Mouse (Mus musculus) forebrain, postnatal 0 days (tissue): ENCODE measurements around the gene Aspscr1. TPM values are rescaled to one million over a fixed set of nuclear protein-coding genes. Genes with fewer than 3 reads are reported as not detected.

ENCODE experiments used
- ATAC-seq: fragments of 200-750 bp; cut with Nextera tagmentation; 2 replicates; pipeline ENCODE4 v1.8.0; 2017; ENCODE audit warnings: mild to moderate bottlenecking, moderate library complexity
- DNase-seq: peaks from one replicate; pipeline ENCODE4 v3.0.0-alpha.2; 2015
- H3K27ac ChIP-seq: fragments of 300-500 bp; sonication (generic); 2 replicates; pipeline ENCODE4 v1.5.1; 2014; ENCODE audit warnings: low read depth, mild to moderate bottlenecking, antibody characterized with exemption, low read length, moderate library complexity, mixed read lengths
- H3K27me3 ChIP-seq: fragments of 300-500 bp; sonication (generic); 2 replicates; pipeline ENCODE4 v1.6.1; 2014; ENCODE audit warnings: mild to moderate bottlenecking, low read length, mixed read lengths; ENCODE audit not compliant: insufficient read depth
- H3K36me3 ChIP-seq: fragments of 300-500 bp; sonication (generic); 2 replicates; pipeline ENCODE4 v1.6.1; 2014; ENCODE audit warnings: mild to moderate bottlenecking, moderate library complexity; ENCODE audit not compliant: insufficient read depth
- H3K4me1 ChIP-seq: fragments of 300-500 bp; sonication (generic); 2 replicates; pipeline ENCODE4 v1.6.1; 2014; ENCODE audit warnings: antibody characterized with exemption; ENCODE audit not compliant: insufficient read depth
- H3K4me2 ChIP-seq: fragments of 300-500 bp; sonication (generic); 2 replicates; pipeline ENCODE4 v1.6.1; 2014; ENCODE audit warnings: low read depth, mild to moderate bottlenecking, moderate library complexity
- H3K4me3 ChIP-seq: fragments of 300-500 bp; sonication (generic); 2 replicates; pipeline ENCODE4 v1.5.1; 2014; ENCODE audit warnings: low read depth, low read length, mixed read lengths
- H3K9ac ChIP-seq: fragments of 300-500 bp; sonication (generic); 2 replicates; pipeline ENCODE4 v1.6.1; 2014; ENCODE audit warnings: mild to moderate bottlenecking
- H3K9me3 ChIP-seq: fragments of 300-500 bp; sonication (generic); 2 replicates; pipeline ENCODE4 v1.6.1; 2016; ENCODE audit warnings: low read length
- CTCF ChIP-seq: sonication (generic); IDR thresholded peaks from 2 replicates; pipeline ENCODE4 v1.5.1; 2016; ENCODE audit warnings: antibody characterized with exemption, control low read depth, low read depth
- WGBS: fragments of 180-500 bp; shearing (Covaris S2); extraction: QIAGEN DNeasy Blood & Tissue Kit; methylation state at CpG from one replicate; pipeline ENCODE4 v1.1.7; 2014; 5-methylcytosine and 5-hydroxymethylcytosine counted together
- polyA plus RNA-seq: library from polyadenylated mRNA; unstranded; fragments of >200 nt; fragmentation: Nextera tagmentation; extraction: Ambion mirVana; gene quantifications from 2 replicates; pipeline ENCODE4 v1.2.1, GENCODE M21; 2015
- total RNA-seq: library from RNA; depleted of rRNA; stranded (reverse); fragments of >200 nt; gene quantifications from 2 replicates; pipeline ENCODE4 v1.2.3, GENCODE M21; 2014

The Aspscr1 gene
- total and polyA plus RNA-seq, 2 experiments from 2014 or later = 102 to 137 TPM

- Histone ChIP-seq H3K27me3 (no peaks in the 10 kb centered on the region), H3K36me3 (peaks cover 31% of the 10 kb centered on the region), H3K4me3 (no peak overlapping the region), H3K9ac (no peak overlapping the region), H3K4me1 (peaks cover 6% of the 10 kb centered on the region; the same call in 1 of the 2 replicates), H3K4me2 (no peak overlapping the region), H3K27ac (no peak overlapping the region), H3K9me3 (no peaks in the 10 kb centered on the region)
- no peak for TF ChIP-seq CTCF
- WGBS = 57% methylated on average over 5 of the region's 5 CpGs
- DNase-seq (no peak), ATAC-seq (no peak)
These were observed 35.2 kb downstream of the Aspscr1 start for GRCm38 (mm10) chr11:120707969-120708368.

- ATAC-seq (no peak), DNase-seq (no peak)
- Histone ChIP-seq H3K27me3 (no peaks in the 10 kb centered on the region), H3K4me3 (no peak overlapping the region), H3K36me3 (peaks cover 22% of the 10 kb centered on the region), H3K9me3 (no peaks in the 10 kb centered on the region), H3K4me1 (peaks cover 12% of the 10 kb centered on the region; the same call in 1 of the 2 replicates), H3K4me2 (no peak overlapping the region), H3K9ac (no peak overlapping the region), H3K27ac (no peak overlapping the region)
- WGBS = 64% methylated on average over 2 of the region's 2 CpGs
- TF ChIP-seq CTCF = no peak
These were observed 36.8 kb downstream of the Aspscr1 start for GRCm38 (mm10) chr11:120709551-120709950.

GRCm38 (mm10) chr11:120710672-120711071 is 37.9 kb downstream of the Aspscr1 start:
- Histone ChIP-seq H3K36me3 (peaks cover 27% of the 10 kb centered on the region), H3K9me3 (no peaks in the 10 kb centered on the region), H3K4me3 (no peak overlapping the region), H3K27ac (no peak overlapping the region), H3K27me3 (no peaks in the 10 kb centered on the region), H3K9ac (no peak overlapping the region), H3K4me1 (peaks cover 16% of the 10 kb centered on the region; the same call in 1 of the 2 replicates), H3K4me2 (no peak overlapping the region)
- DNase-seq (no peak), ATAC-seq (no peak)
- 86% methylated on average over 5 of the region's 5 CpGs for WGBS
- TF ChIP-seq CTCF = no peak

GRCm38 (mm10) chr11:120711980-120712604 is 39.3 kb downstream of the Aspscr1 start:
- Histone ChIP-seq H3K9me3 (no peaks in the 10 kb centered on the region), H3K36me3 (peaks cover 36% of the 10 kb centered on the region), H3K27me3 (no peaks in the 10 kb centered on the region), H3K4me3 (no peak overlapping the region), H3K27ac (no peak overlapping the region), H3K9ac (no peak overlapping the region), H3K4me1 (peaks cover 16% of the 10 kb centered on the region; the same call in 1 of the 2 replicates), H3K4me2 (no peak overlapping the region)
- DNase-seq (no peak), ATAC-seq (no peak)
- 65% methylated on average over 8 of the region's 8 CpGs for WGBS
- TF ChIP-seq CTCF = no peak

- DNase-seq (peak; percentile 58), ATAC-seq (peak; percentile 17; the same call in 1 of the 2 replicates)
- peak overlapping the region; percentile 45 for H3K9ac ChIP-seq
- H3K36me3 ChIP-seq = peaks cover 44% of the 10 kb centered on the region
- H3K27ac ChIP-seq = peak overlapping the region; percentile 51
- peaks cover 16% of the 10 kb centered on the region; the same call in 1 of the 2 replicates for H3K4me1 ChIP-seq
- H3K9me3 ChIP-seq = no peaks in the 10 kb centered on the region
- H3K27me3 ChIP-seq = no peaks in the 10 kb centered on the region
- WGBS = 2% methylated on average over 38 of the region's 38 CpGs
- TF ChIP-seq CTCF = peak; percentile 72
- peak overlapping the region; percentile 98 for H3K4me2 ChIP-seq
- peak overlapping the region; percentile 54 for H3K4me3 ChIP-seq
These were observed 40.2 kb downstream of the Aspscr1 start for GRCm38 (mm10) chr11:120712771-120713568.

GRCm38 (mm10) chr11:120713580-120714518 is 41.1 kb downstream of the Aspscr1 start, which contains the start of the genes Cenpx and Lrrc45:
Cenpx (minus strand) TSS chr11:120713738.
Lrrc45 (plus strand) TSS chr11:120713925.
- H3K9ac ChIP-seq = peak within 1 kb of the TSS; percentile 64
- WGBS = 2% methylated on average over 53 of the region's 53 CpGs
- H3K4me2 ChIP-seq = peak within 1 kb of the TSS; percentile 98
- H3K9me3 ChIP-seq = no peaks in the 10 kb centered on the region
- H3K27ac ChIP-seq = peak within 1 kb of the TSS; percentile 51
- H3K36me3 ChIP-seq = peaks cover 49% of the 10 kb centered on the region
- peak; percentile 99 for ATAC-seq
- no peaks in the 10 kb centered on the region for H3K27me3 ChIP-seq
- peaks cover 16% of the 10 kb centered on the region; the same call in 1 of the 2 replicates for H3K4me1 ChIP-seq
- no peak for TF ChIP-seq CTCF
- DNase-seq = peak; percentile 98
- H3K4me3 ChIP-seq = peak within 1 kb of the TSS; percentile 54
